Mouse (Mus musculus) erythroblast, embryonic 14.5 days (primary cell): ENCODE measurements around the gene Tab2.

Source experiments
- GATA1 ChIP-seq: IDR thresholded peaks from 2 replicates; pipeline ENCODE4 v1.6.1; 2012; ENCODE audit warnings: low read length, inconsistent platforms, mixed read lengths
- TAL1 ChIP-seq: IDR thresholded peaks from 3 replicates; pipeline ENCODE4 v1.6.1; 2012; ENCODE audit warnings: low read length, inconsistent platforms, mixed read lengths

DNA sequence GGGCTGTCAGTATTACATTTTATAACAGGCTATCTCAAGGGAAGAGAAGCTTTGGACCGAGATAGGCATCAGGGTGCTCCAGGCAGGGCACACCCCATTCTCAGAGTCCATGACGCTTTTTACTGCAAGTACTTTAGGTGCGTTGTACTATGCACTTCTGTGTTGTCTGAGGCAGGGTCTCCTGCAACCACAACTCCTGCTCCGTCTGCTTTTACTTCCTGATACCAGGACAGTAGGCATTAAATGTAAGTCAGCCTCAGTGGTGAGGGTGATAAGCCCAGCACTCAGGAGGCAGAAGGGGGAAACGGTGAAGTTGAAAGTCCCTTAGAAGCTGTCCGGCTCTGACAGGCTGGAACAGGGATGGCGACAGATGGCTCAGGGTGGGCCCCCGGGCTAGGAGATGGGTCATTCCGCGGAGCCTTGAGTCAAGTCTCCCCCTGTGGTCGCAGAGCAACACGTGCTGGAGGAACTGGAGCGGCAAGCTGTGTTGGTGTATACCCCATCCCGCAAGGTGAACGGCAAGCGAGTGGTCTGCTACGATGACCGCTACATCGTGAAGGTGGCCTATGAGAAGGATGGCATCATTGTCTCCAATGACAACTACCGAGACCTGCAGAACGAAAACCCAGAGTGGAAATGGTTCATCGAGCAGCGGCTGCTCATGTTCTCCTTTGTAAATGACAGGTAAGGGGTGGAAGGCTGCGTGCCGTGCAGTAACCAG, 93.9 kb downstream of the Tab2 start:
- no peak for TF ChIP-seq GATA1
- no peak for TF ChIP-seq TAL1
